Mouse (Mus musculus) T-helper 1 cell (primary cell): ENCODE measurements around the gene Iqschfp.
"Not testable (repeated sequence)": the region's sequence is repeated elsewhere in the genome, so short reads cannot be mapped to it uniquely, and the experiment has no call there.

ENCODE experiments used
- in situ Hi-C: fragments of 300-600 bp; cut with MboI, MseI; formaldehyde crosslinking; loops from one replicate; pipeline ENCODE4 v1.15.1; 2025; ENCODE audit warnings: high pct_unique_total_duplicates

Iqschfp gene

GRCm38 (mm10) chr3:68071395-68072386 lies 179.7 kb downstream of the Iqschfp start:
- in situ Hi-C loops: no loop called here

- in situ Hi-C loops: no loop called here
Observed at GRCm38 (mm10) chr3:68077406-68077805, 185.4 kb downstream of the Iqschfp start.

GRCm38 (mm10) chr3:68085024-68085423 lies 193.0 kb downstream of the Iqschfp start:
- in situ Hi-C loops: no loop called here

GRCm38 (mm10) chr3:68092108-68092507 lies 200.1 kb downstream of the Iqschfp start:
- in situ Hi-C loops: no loop called here

- in situ Hi-C loops: no loop called here
Observed at GRCm38 (mm10) chr3:68096724-68097431, 204.8 kb downstream of the Iqschfp start.

GRCm38 (mm10) chr3:68099561-68099960 lies 207.5 kb downstream of the Iqschfp start:
- in situ Hi-C loops: not testable (repeated sequence)

GRCm38 (mm10) chr3:68101343-68101742 lies 209.3 kb downstream of the Iqschfp start:
- in situ Hi-C loops: no loop called here

- in situ Hi-C loops: no loop called here
Observed at GRCm38 (mm10) chr3:68105081-68105685, 213.2 kb downstream of the Iqschfp start.

- in situ Hi-C loops: no loop called here
Observed at GRCm38 (mm10) chr3:68121338-68121737, 229.3 kb downstream of the Iqschfp start.

- in situ Hi-C loops: no loop called here
Observed at GRCm38 (mm10) chr3:68126284-68126856, 234.3 kb downstream of the Iqschfp start.

GRCm38 (mm10) chr3:68130386-68130785 lies 238.4 kb downstream of the Iqschfp start:
- in situ Hi-C loops: no loop called here

- in situ Hi-C loops: no loop called here
Observed at GRCm38 (mm10) chr3:68138833-68139627, 247.0 kb downstream of the Iqschfp start.

- in situ Hi-C loops: no loop called here
Observed at GRCm38 (mm10) chr3:68150688-68151087, 258.7 kb downstream of the Iqschfp start.

- in situ Hi-C loops: no loop called here
Observed at GRCm38 (mm10) chr3:68160175-68160574, 268.1 kb downstream of the Iqschfp start.

- in situ Hi-C loops: no loop called here
Observed at GRCm38 (mm10) chr3:68160760-68161159, 268.7 kb downstream of the Iqschfp start.

GRCm38 (mm10) chr3:68178248-68178647 lies 286.2 kb downstream of the Iqschfp start:
- in situ Hi-C loops: no loop called here

GRCm38 (mm10) chr3:68187471-68187870 lies 295.4 kb downstream of the Iqschfp start:
- in situ Hi-C loops: no loop called here

- in situ Hi-C loops: no loop called here
Observed at GRCm38 (mm10) chr3:68189100-68189499, 297.1 kb downstream of the Iqschfp start.

- in situ Hi-C loops: no loop called here
Observed at GRCm38 (mm10) chr3:68196933-68197332, 304.9 kb downstream of the Iqschfp start.

GRCm38 (mm10) chr3:68201214-68201613 lies 309.2 kb downstream of the Iqschfp start:
- in situ Hi-C loops: no loop called here
